ENCODE assay signal across 18 mouse cellular contexts in genomic region chr7:13042511-13042910, GRCm38 (mm10).
"Had no signal": no experiment of that assay in that cellular context is flagged by ENCODE, and none has a peak within 500 bp of the region (broad histone marks: within the 10 kb centered on the region; RNA-seq: fewer than 3 reads in every experiment).

No protein-coding gene starts in this region.

- DNase-seq: kidney, adult 8-10 months; kidney, postnatal 10 days; kidney, postnatal 36 days; layer of hippocampus, postnatal 36 days; liver, postnatal 0 days; lung, embryonic 14.5 days; retina, postnatal 1 day; right cerebral cortex, postnatal 25 days; spleen, adult 18-20 months; thymus, postnatal 25 days had no signal

- H3K36me3 ChIP-seq: kidney, embryonic 15.5 days; limb, embryonic 13.5 days; midbrain, embryonic 13.5 days; neural tube, embryonic 12.5 days; stomach, embryonic 15.5 days had no signal

- ATAC-seq: liver, postnatal 0 days; lung, postnatal 0 days; midbrain, embryonic 13.5 days had no signal

- H3K9me3 ChIP-seq: kidney, embryonic 15.5 days; midbrain, embryonic 13.5 days; neural tube, embryonic 12.5 days; stomach, embryonic 15.5 days had no signal

- H3K9ac ChIP-seq: kidney, embryonic 15.5 days; liver, embryonic 14.5 days; liver, postnatal 0 days; lung, embryonic 14.5 days; stomach, embryonic 15.5 days had no signal

- H3K27ac ChIP-seq: kidney, embryonic 15.5 days; limb, embryonic 13.5 days; liver, embryonic 14.5 days; macrophage; midbrain, embryonic 13.5 days; neural tube, embryonic 12.5 days; stomach, embryonic 15.5 days had no signal

- H3K4me3 ChIP-seq: neural tube, embryonic 12.5 days had no signal
